Mouse (Mus musculus) hindbrain, embryonic 14.5 days (tissue): Measurements from ENCODE around the gene Sept10. TPM values are rescaled to one million over a fixed set of nuclear protein-coding genes. Genes with fewer than 3 reads are reported as not detected.

Experiments
- ATAC-seq: fragments of 200-750 bp; cut with Nextera tagmentation; 2 replicates; pipeline ENCODE4 v1.8.0; 2017; ENCODE audit warnings: moderate number of reproducible peaks, mild to moderate bottlenecking, moderate TSS enrichment, moderate library complexity; ENCODE audit not compliant: low FRiP score
- DNase-seq: peaks from one replicate; pipeline ENCODE4 v3.0.0-alpha.2; 2015; ENCODE audit warnings: low spot score
- H3K27ac ChIP-seq: fragments of 300-500 bp; sonication (generic); 2 replicates; pipeline ENCODE4 v1.5.1; 2014; ENCODE audit warnings: mild to moderate bottlenecking, moderate library complexity
- H3K27me3 ChIP-seq: fragments of 300-500 bp; sonication (generic); 2 replicates; pipeline ENCODE4 v1.6.1; 2014; ENCODE audit warnings: mild to moderate bottlenecking, low read length, mixed read lengths; ENCODE audit not compliant: control insufficient read depth, insufficient read depth
- H3K36me3 ChIP-seq: fragments of 300-500 bp; sonication (generic); replicated peaks from 2 replicates; pipeline ENCODE4 v1.6.1; 2014; ENCODE audit not compliant: control insufficient read depth, insufficient read depth
- H3K4me1 ChIP-seq: fragments of 300-500 bp; sonication (generic); replicated peaks from 2 replicates; pipeline ENCODE4 v1.6.1; 2014; ENCODE audit warnings: antibody characterized with exemption, low read length, mixed read lengths; ENCODE audit not compliant: control insufficient read depth, insufficient read depth
- H3K4me2 ChIP-seq: fragments of 300-500 bp; sonication (generic); replicated peaks from 2 replicates; pipeline ENCODE4 v1.6.1; 2014; ENCODE audit warnings: mild to moderate bottlenecking, moderate library complexity
- H3K4me3 ChIP-seq: fragments of 300-500 bp; sonication (generic); replicated peaks from 2 replicates; pipeline ENCODE4 v1.5.1; 2014; ENCODE audit warnings: mild to moderate bottlenecking, low read length
- H3K9ac ChIP-seq: fragments of 300-500 bp; sonication (generic); 2 replicates; pipeline ENCODE4 v1.6.1; 2014
- H3K9me3 ChIP-seq: fragments of 300-500 bp; sonication (generic); 2 replicates; pipeline ENCODE4 v1.6.1; 2016; ENCODE audit warnings: low read length; ENCODE audit not compliant: control insufficient read depth
- WGBS: fragments of 180-500 bp; shearing (Covaris S2); extraction: QIAGEN DNeasy Blood & Tissue Kit; methylation state at CpG from one replicate; pipeline ENCODE4 v1.1.7; 2014; 5-methylcytosine and 5-hydroxymethylcytosine counted together
- polyA plus RNA-seq: library from polyadenylated mRNA; unstranded; fragments of >200 nt; fragmentation: Nextera tagmentation; extraction: Ambion mirVana; gene quantifications from 2 replicates; pipeline ENCODE4 v1.2.1, GENCODE M21; 2014

The Sept10 gene
- polyA plus RNA-seq, 1 experiment from 2014 or later: 22.0 TPM

DNA sequence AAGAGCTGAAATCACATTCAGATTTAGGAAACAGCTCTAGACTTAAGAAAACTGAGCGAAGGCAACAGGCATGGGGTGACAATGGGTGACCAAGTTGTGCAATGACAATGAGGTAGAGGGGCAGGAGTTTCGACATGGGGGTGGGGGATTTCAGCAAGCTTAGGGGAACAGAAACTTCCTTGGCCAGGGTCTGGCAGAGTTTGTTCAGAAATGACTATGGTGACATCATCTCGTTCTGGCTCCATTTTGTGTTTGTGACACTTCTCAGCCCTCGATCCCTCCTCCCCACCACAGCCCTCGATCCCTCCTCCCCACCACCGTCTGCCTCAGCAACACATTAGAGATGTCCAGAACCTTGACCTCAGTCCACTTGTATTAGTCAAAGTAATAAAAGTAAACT lies 14.8 kb upstream of the Sept10 start:
- Histone ChIP-seq H3K9ac (no peak overlapping the region), H3K27ac (no peak overlapping the region), H3K4me1 (no peaks in the 10 kb centered on the region), H3K27me3 (no peaks in the 10 kb centered on the region), H3K4me2 (no peak overlapping the region), H3K4me3 (no peak overlapping the region), H3K36me3 (no peaks in the 10 kb centered on the region), H3K9me3 (no peaks in the 10 kb centered on the region)
- no peak for DNase-seq
- 84% methylated on average over 6 of the region's 6 CpGs for WGBS
- ATAC-seq: no peak

DNA sequence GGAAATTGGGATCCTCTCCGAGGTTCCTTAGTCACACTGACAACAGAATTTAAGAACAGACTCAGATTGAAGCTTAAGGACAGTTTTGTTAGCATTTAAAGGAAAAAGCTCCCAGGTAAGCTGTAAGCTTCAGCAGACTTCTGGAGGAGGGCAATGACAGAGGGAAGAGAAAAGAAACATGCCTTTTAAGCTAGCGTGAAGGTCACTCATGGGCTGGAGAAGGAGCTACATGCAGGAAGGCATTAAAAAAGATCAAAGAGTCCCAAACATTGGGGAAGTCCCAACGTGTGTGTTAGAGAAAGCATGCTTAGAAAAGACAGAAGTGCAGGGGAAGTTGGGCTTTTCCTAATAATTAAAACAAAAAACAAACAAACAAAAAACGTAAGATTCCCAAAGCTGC lies 14.2 kb upstream of the Sept10 start:
- Histone ChIP-seq H3K4me3 (no peak overlapping the region), H3K36me3 (no peaks in the 10 kb centered on the region), H3K9me3 (no peaks in the 10 kb centered on the region), H3K4me2 (no peak overlapping the region), H3K27me3 (no peaks in the 10 kb centered on the region), H3K27ac (no peak overlapping the region), H3K9ac (no peak overlapping the region), H3K4me1 (no peaks in the 10 kb centered on the region)
- ATAC-seq (no peak), DNase-seq (no peak)
- 58% methylated on average over 4 of the region's 4 CpGs for WGBS

DNA sequence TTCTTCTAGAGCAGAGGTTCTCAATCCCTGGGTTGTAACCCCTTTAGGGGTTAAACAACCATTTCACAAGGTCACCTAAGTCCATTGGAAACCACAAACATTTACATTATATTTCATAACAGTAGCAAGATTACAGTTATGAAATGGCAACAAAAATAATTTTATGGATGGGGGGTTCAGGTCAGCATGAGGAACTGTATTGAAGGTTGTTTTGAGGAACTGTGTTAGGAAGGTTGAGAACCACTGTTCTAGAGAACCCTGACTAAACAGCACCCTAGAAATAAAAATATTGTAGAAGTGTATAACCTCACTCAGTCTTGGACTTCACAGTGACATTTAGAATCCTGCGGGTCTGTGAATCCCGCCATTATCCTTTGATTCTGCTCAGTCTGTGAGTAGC lies 13.6 kb upstream of the Sept10 start:
- DNase-seq (no peak), ATAC-seq (no peak)
- Histone ChIP-seq H3K36me3 (no peaks in the 10 kb centered on the region), H3K27ac (no peak overlapping the region), H3K9me3 (no peaks in the 10 kb centered on the region), H3K4me3 (no peak overlapping the region), H3K4me2 (no peak overlapping the region), H3K4me1 (no peaks in the 10 kb centered on the region), H3K27me3 (no peaks in the 10 kb centered on the region), H3K9ac (no peak overlapping the region)
- WGBS: 92% methylated on average over 2 of the region's 2 CpGs

DNA sequence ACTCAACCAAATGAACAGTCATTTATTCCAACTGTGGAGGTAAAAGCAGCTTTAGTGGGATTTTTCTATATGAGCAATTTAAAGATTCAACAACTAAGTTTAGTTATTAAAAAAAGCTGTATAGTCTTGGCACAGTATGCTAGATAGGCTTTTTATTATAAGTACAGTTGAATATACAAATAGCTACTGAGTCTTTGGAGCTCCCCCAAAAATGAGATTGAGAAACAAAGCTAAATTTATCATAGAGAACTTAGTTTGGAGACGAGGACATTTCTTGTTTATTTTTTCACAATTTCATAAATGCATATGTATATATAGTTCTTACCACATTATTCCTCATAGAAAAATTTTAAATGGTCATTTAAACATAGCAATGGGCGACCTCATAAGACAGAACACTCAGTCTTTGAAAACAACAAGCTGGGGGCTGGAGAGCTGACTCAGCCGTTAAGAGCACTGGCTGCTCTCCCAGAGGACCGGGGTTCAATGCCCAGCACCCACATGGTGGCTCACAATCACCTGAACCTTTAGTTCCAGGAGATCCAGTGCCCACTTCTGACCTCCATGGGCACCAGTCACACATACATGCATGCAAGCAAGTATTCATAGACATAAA lies 7.7 kb upstream of the Sept10 start:
- H3K27me3 ChIP-seq: no peaks in the 10 kb centered on the region
- no peak overlapping the region for H3K9ac ChIP-seq
- H3K36me3 ChIP-seq: no peaks in the 10 kb centered on the region
- no peak overlapping the region for H3K4me3 ChIP-seq
- H3K4me2 ChIP-seq: no peak overlapping the region
- H3K27ac ChIP-seq: no peak overlapping the region
- H3K9me3 ChIP-seq: no peaks in the 10 kb centered on the region
- no peak for DNase-seq
- H3K4me1 ChIP-seq: peaks cover 6% of the 10 kb centered on the region
- WGBS: 88% methylated on average over 4 of the region's 4 CpGs
- ATAC-seq: no peak

DNA sequence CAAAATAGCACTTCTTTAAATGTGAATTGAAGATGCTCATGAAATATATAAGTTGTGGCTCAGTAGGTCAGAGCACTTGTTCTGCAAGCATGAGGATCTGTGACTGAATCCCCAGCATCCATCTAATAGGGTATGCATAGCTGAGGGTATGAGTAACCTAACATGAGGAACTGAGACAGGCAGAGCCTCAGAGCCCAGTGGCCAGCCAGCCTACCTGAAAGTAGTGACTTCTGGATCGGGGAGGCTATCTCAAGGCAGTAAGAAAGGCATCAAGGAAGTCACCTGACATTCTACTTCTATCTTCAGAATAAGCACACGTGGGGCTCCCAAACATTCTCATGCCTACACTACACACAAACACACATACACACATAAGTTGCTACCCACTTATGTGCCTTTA lies 3.5 kb upstream of the Sept10 start:
- ATAC-seq (no peak), DNase-seq (no peak)
- peak overlapping the region; percentile 21; the same call in 1 of the 2 replicates for H3K4me2 ChIP-seq
- no peak overlapping the region for H3K9ac ChIP-seq
- peaks cover 23% of the 10 kb centered on the region for H3K4me1 ChIP-seq
- 90% methylated on average over 2 of the region's 2 CpGs for WGBS
- no peak overlapping the region for H3K27ac ChIP-seq
- no peaks in the 10 kb centered on the region for H3K27me3 ChIP-seq
- no peaks in the 10 kb centered on the region for H3K36me3 ChIP-seq
- no peaks in the 10 kb centered on the region for H3K9me3 ChIP-seq
- H3K4me3 ChIP-seq: no peak overlapping the region

DNA sequence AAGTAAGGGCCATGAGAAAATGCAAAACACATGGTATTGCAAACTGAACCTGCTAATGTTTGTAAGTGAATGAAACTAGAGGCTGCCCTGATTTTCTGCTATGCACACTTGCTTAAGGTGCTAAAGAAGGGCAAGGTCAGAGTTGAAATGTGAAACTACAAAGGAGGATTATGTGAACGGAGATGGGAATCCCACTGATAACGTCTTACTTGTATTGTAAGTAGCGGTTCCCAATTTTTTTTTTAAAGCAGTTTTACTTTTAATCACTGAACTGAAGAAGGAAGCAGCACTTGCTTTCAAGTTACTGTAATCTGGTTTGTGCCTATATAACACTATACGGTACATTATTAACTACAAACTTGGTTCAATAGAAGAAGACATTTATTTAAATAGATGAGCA lies 2.2 kb upstream of the Sept10 start:
- 74% methylated on average over 4 of the region's 4 CpGs for WGBS
- H3K27me3 ChIP-seq: no peaks in the 10 kb centered on the region
- H3K4me3 ChIP-seq: peak overlapping the region; percentile 89; the same call in 1 of the 2 replicates
- no peaks in the 10 kb centered on the region for H3K36me3 ChIP-seq
- peaks cover 24% of the 10 kb centered on the region for H3K4me1 ChIP-seq
- H3K4me2 ChIP-seq: peak overlapping the region; percentile 99
- DNase-seq: no peak
- no peaks in the 10 kb centered on the region for H3K9me3 ChIP-seq
- no peak overlapping the region for H3K27ac ChIP-seq
- ATAC-seq: no peak
- no peak overlapping the region for H3K9ac ChIP-seq

DNA sequence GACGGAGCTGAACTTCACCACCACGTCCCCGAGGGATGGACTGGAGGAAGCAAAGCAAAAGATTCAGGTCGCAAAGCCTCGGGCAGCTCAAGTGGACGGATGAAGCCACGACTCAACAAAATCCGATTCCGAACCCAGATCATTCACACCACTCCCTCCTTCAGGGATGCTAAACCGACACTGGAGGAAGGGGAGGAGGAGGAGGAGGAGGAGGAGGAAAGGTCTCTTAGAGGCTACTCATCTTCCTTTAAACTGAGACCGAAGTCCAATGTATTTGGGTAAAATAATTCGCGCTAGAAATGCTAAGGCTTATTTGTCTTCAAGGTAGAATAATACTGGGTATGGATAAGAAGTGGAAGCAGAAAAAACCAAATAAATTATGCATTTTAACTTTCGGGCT lies 1.7 kb upstream of the Sept10 start:
- H3K4me1 ChIP-seq: peaks cover 27% of the 10 kb centered on the region
- H3K4me3 ChIP-seq: peak overlapping the region; percentile 89
- H3K9me3 ChIP-seq: no peaks in the 10 kb centered on the region
- peak overlapping the region; percentile 90 for H3K9ac ChIP-seq
- no peaks in the 10 kb centered on the region for H3K36me3 ChIP-seq
- ATAC-seq (no peak), DNase-seq (no peak)
- no peak overlapping the region for H3K27ac ChIP-seq
- H3K4me2 ChIP-seq: peak overlapping the region; percentile 99
- H3K27me3 ChIP-seq: no peaks in the 10 kb centered on the region
- WGBS: 41% methylated on average over 14 of the region's 14 CpGs

DNA sequence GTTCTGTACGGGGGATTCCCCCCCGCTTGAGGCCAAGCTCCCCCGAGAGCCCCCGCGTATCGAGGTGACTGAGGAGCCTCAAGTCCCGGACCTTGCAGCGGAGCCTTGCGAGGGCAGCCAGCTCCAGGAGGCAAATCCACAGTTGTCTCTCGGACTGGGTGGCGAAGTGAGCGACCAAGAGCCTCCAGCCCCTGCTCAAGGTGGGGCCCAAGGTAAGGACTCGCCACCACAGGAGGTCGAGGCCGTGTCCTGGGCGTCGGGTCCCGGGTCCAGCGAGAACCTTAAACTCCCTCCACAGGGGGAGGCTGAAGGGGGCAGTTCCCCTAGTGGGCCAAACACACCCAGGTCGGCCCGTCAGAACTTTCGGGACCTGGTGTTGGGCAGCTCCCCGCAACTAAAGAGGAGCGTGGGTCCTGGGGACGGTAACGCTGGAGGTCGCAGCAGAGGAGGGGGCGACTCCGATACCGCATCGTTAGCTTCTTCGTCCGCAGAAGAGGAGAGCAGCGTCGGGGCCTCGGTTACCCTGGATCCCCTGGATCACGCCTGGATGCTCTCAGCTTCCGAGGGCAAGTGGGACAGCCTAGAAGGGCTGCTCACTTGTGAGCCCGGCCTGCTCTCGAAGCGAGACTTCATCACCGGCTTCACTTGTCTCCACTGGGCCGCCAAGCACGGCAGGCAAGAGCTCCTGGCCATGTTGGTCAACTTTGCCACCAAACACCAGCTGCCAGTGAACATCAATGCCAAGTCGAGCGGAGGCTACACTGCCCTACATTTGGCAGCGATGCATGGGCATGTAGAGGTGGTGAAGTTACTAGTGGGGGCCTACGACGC lies 839 bp upstream of the Sept10 start:
- peaks cover 27% of the 10 kb centered on the region for H3K4me1 ChIP-seq
- peak overlapping the region; percentile 89 for H3K4me3 ChIP-seq
- no peaks in the 10 kb centered on the region for H3K27me3 ChIP-seq
- ATAC-seq (peak; percentile 24; the same call in 1 of the 2 replicates), DNase-seq (peak; percentile 36)
- no peaks in the 10 kb centered on the region for H3K36me3 ChIP-seq
- no peaks in the 10 kb centered on the region for H3K9me3 ChIP-seq
- 3% methylated on average over 49 of the region's 49 CpGs for WGBS
- peak overlapping the region; percentile 95; the same call in 1 of the 2 replicates for H3K27ac ChIP-seq
- peak overlapping the region; percentile 90 for H3K9ac ChIP-seq
- peak overlapping the region; percentile 99 for H3K4me2 ChIP-seq

DNA sequence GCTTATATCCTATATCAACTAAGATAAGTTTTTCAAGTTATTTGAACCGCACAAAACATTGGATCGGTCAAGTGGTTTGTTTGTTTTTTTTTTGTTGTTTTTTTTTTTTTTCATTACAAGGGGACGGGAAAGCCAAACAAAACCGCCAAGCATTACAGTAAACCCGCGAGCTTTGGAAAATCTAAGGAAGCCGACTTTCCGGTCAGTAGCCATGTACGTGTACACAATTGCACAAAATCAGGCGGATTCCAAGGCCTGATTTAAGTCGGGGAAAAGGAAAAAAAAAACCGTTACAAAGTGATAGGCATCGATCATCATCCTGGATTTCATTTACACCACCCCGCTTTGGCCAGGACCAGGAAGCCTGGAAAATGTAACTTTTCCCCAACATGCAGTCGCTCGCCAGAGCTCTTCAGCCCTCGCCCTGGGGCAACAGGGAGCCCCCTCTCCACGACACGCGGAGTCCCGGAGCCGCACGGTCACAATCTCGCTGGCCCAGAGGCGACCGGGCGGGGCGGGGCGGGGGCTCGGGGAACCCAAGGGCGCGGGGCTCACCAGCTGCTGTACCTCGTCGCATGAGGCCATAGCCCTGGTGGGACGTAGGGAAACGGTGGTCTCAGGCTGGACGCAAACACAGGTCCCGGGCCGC lies 699 bp downstream of the Sept10 start:
- WGBS: 2% methylated on average over 39 of the region's 39 CpGs
- Histone ChIP-seq H3K9ac (peak overlapping the region; percentile 90), H3K9me3 (no peaks in the 10 kb centered on the region), H3K4me2 (peak overlapping the region; percentile 99), H3K4me1 (peaks cover 27% of the 10 kb centered on the region), H3K27ac (peak overlapping the region; percentile 95), H3K4me3 (peak overlapping the region; percentile 89), H3K36me3 (no peaks in the 10 kb centered on the region), H3K27me3 (no peaks in the 10 kb centered on the region)
- DNase-seq (peak; percentile 53), ATAC-seq (no peak)
